Comparison of ENCODE assay signal across 8 mouse cellular contexts in genomic region chr8:26351643-26352540, GRCm38 (mm10).
DNase-seq lines count a peak whose midpoint lies in the region; ATAC-seq and TF ChIP-seq lines count a peak whose summit lies in the region.

No protein-coding gene starts in this region.

- H3K27me3 ChIP-seq in embryonic facial prominence, embryonic 11.5 days (ENCODE audit: control insufficient read depth, insufficient read depth, low read length), result no peaks in the 10 kb centered on the region
- no peaks in the 10 kb centered on the region for H3K27me3 ChIP-seq in heart, adult 2 months (ENCODE audit: control insufficient read depth, insufficient read depth, low read length)
- H3K27me3 ChIP-seq in limb, embryonic 15.5 days, result peaks cover 18% of the 10 kb centered on the region; the same call in 1 of the 2 replicates

- H3K9me3 ChIP-seq in embryonic facial prominence, embryonic 11.5 days (replicated peaks; ENCODE audit: control insufficient read depth, low read length), result no peaks in the 10 kb centered on the region
- H3K9me3 ChIP-seq in limb, embryonic 15.5 days, result no peaks in the 10 kb centered on the region

- intact Hi-C loops in heart, adult 2 months (cut with DNase I), result no loop called here

- peak; percentile 76; the same call in 1 of the 2 replicates for ATAC-seq in embryonic facial prominence, embryonic 11.5 days (replicated peaks; ENCODE audit: insufficient number of reproducible peaks, low FRiP score, low TSS enrichment, low read depth)
- peak; percentile 88 for ATAC-seq in limb, embryonic 15.5 days (ENCODE audit: insufficient number of reproducible peaks, low FRiP score, low TSS enrichment, low read depth)
- no peak for ATAC-seq in activated CD4-positive, CD25-positive, alpha-beta regulatory T cell, adult 4 months

- peak overlapping the region; percentile 60; the same call in 1 of the 2 replicates for H3K27ac ChIP-seq in embryonic facial prominence, embryonic 11.5 days (replicated peaks; ENCODE audit: low read depth, low read length)
- H3K27ac ChIP-seq in heart, adult 2 months, result peak overlapping the region; percentile 82
- peak overlapping the region; percentile 90 for H3K27ac ChIP-seq in limb, embryonic 15.5 days

- DNase-seq in kidney, adult 11 months, result peak; percentile 24
- DNase-seq in kidney, adult 9 months, result no peak
- no peak for DNase-seq in embryonic facial prominence, embryonic 11.5 days (ENCODE audit: low spot score)
- peak; percentile 74 to 83 for DNase-seq in heart, adult 2 months
- peak; percentile 36 for DNase-seq in kidney, adult 18-20 months
- peak; percentile 23 for DNase-seq in ovary, adult 18-20 months (ENCODE audit: low spot score)

- no peak overlapping the region for H3K4me3 ChIP-seq in embryonic facial prominence, embryonic 11.5 days (ENCODE audit: low read depth, low read length)
- H3K4me3 ChIP-seq in heart, adult 2 months, result peak overlapping the region; percentile 28
- H3K4me3 ChIP-seq in limb, embryonic 15.5 days, result peak overlapping the region; percentile 33

- 0 out of 2 replicates have a peak, but pooled peaks have one; percentile 21 for TF ChIP-seq POLR2A in heart, adult 2 months (IDR thresholded peaks at IDR 0.05; ENCODE audit: insufficient read depth, low read depth, low read length)

- TF ChIP-seq CTCF in heart, adult 2 months (IDR thresholded peaks at IDR 0.05), result no peak

- H3K79me2 ChIP-seq in heart, adult 2 months (replicated peaks; ENCODE audit: control insufficient read depth, insufficient read depth, low read length), result no peaks in the 10 kb centered on the region

- H3K36me3 ChIP-seq in embryonic facial prominence, embryonic 11.5 days (replicated peaks; ENCODE audit: control insufficient read depth, insufficient read depth, low read depth, low read length), result no peaks in the 10 kb centered on the region
- H3K36me3 ChIP-seq in heart, adult 2 months (ENCODE audit: control insufficient read depth, insufficient read depth, low read length), result no peaks in the 10 kb centered on the region
- no peaks in the 10 kb centered on the region for H3K36me3 ChIP-seq in limb, embryonic 15.5 days

- no peak for TF ChIP-seq EP300 in heart, adult 2 months (IDR thresholded peaks at IDR 0.05; ENCODE audit: insufficient read depth, low read depth, low read length)

- peak overlapping the region; percentile 39 for H3K4me2 ChIP-seq in embryonic facial prominence, embryonic 11.5 days (ENCODE audit: low read depth, low read length)
- peak overlapping the region; percentile 66 for H3K4me2 ChIP-seq in limb, embryonic 15.5 days

- peak overlapping the region; percentile 15; the same call in 1 of the 2 replicates for H3K9ac ChIP-seq in embryonic facial prominence, embryonic 11.5 days (replicated peaks; ENCODE audit: low read length)
- H3K9ac ChIP-seq in heart, adult 2 months (ENCODE audit: low read depth, low read length), result peak overlapping the region; percentile 10; the same call in 1 of the 2 replicates
- 0 out of 2 replicates have a peak overlapping the region, but pooled peaks have one; percentile 33 for H3K9ac ChIP-seq in limb, embryonic 15.5 days

- WGBS in embryonic facial prominence, embryonic 11.5 days, result 46% methylated on average over 21 of the region's 21 CpGs
- 33% methylated on average over 21 of the region's 21 CpGs for WGBS in heart, adult 2 months
- 5% methylated on average over 21 of the region's 21 CpGs for WGBS in limb, embryonic 15.5 days

- H3K4me1 ChIP-seq in embryonic facial prominence, embryonic 11.5 days (ENCODE audit: control insufficient read depth, insufficient read depth, low read length), result no peaks in the 10 kb centered on the region; the same call in 1 of the 2 replicates
- H3K4me1 ChIP-seq in heart, adult 2 months (ENCODE audit: control insufficient read depth, insufficient read depth, low read length), result peaks cover 2% of the 10 kb centered on the region
- peaks cover 35% of the 10 kb centered on the region for H3K4me1 ChIP-seq in limb, embryonic 15.5 days

Comparison
In these comparisons a context has a peak if more than half of its experiments do, and no peak if none do; other contexts are left out.
1. DNase-seq: peak in kidney, adult 11 months (single experiment), heart, adult 2 months (2 of 2), kidney, adult 18-20 months (single experiment) and ovary, adult 18-20 months (single experiment); none in kidney, adult 9 months (single experiment) and embryonic facial prominence, embryonic 11.5 days (single experiment).
2. Peak in every context shown above with its lines, with median percentiles within 50 percentile points of each other: H3K27ac ChIP-seq and H3K9ac ChIP-seq.